Mouse (Mus musculus) C2C12 (cell line): ENCODE results near the gene Gm18596. TPM values are rescaled to one million over a fixed set of nuclear protein-coding genes. Genes with fewer than 3 reads are reported as not detected.
"Not testable (repeated sequence)": the region's sequence is repeated elsewhere in the genome, so short reads cannot be mapped to it uniquely, and the experiment has no call there.

Source experiments
- H3K27me3 ChIP-seq: one replicate; pipeline ENCODE4 v1.6.1; 2011; ENCODE audit not compliant: control insufficient read depth, insufficient read depth, insufficient read length
- H3K36me3 ChIP-seq: one replicate; pipeline ENCODE4 v1.6.1; 2011; ENCODE audit not compliant: control insufficient read depth, insufficient read depth
- H3K4me3 ChIP-seq: one replicate; pipeline ENCODE4 v1.5.1; 2011; ENCODE audit warnings: mild to moderate bottlenecking, control low read depth; ENCODE audit not compliant: poor library complexity, insufficient read depth, severe bottlenecking
- H3K79me2 ChIP-seq: one replicate; pipeline ENCODE4 v1.6.1; 2011; ENCODE audit not compliant: control insufficient read depth, insufficient read depth
- H3K79me3 ChIP-seq: one replicate; pipeline ENCODE4 v1.6.1; 2011; ENCODE audit warnings: low read depth, control low read depth
- H3ac ChIP-seq: one replicate; pipeline ENCODE3; 2011; ENCODE audit warnings: low read depth; ENCODE audit not compliant: control insufficient read depth, insufficient read length
- CEBPB ChIP-seq: IDR thresholded peaks from one replicate; pipeline ENCODE4 v1.6.1; 2011; ENCODE audit warnings: low read depth, mild to moderate bottlenecking, control low read depth, moderate library complexity
- CTCF ChIP-seq: IDR thresholded peaks from one replicate; pipeline ENCODE4 v1.5.1; 2011; ENCODE audit not compliant: control insufficient read depth, insufficient read depth, insufficient read length
- FOSL1 ChIP-seq: IDR thresholded peaks from one replicate; pipeline ENCODE4 v1.8.0; 2011; ENCODE audit warnings: mild to moderate bottlenecking, low read length; ENCODE audit not compliant: poor library complexity, insufficient read depth, severe bottlenecking
- MAX ChIP-seq: IDR thresholded peaks from one replicate; pipeline ENCODE4 v1.6.1; 2011; ENCODE audit warnings: mild to moderate bottlenecking, control low read depth
- MYOD1 ChIP-seq: IDR thresholded peaks from one replicate; pipeline ENCODE4 v1.6.1; 2011; ENCODE audit warnings: low read depth; ENCODE audit not compliant: control insufficient read depth, insufficient read length
- MYOG ChIP-seq: IDR thresholded peaks from one replicate; pipeline ENCODE4 v1.6.1; 2011; ENCODE audit not compliant: control insufficient read depth, insufficient read length; ENCODE audit errors: extremely low read depth
- USF1 ChIP-seq: IDR thresholded peaks from one replicate; pipeline ENCODE4 v1.6.1; 2011; ENCODE audit warnings: low read depth, mild to moderate bottlenecking, control low read depth, moderate library complexity
- long read RNA-seq, 2 experiments: library from polyadenylated mRNA; unstranded; transcript quantifications; one replicate each; pipeline ENCODE4 v2.0.0; 2019 to 2020
- polyA plus RNA-seq: library from polyadenylated mRNA; unstranded; fragments of >200 nt; fragmentation: generic; extraction: Trizol; gene quantifications from one replicate; pipeline ENCODE4 v1.2.1, GENCODE M21; 2012; ENCODE audit warnings: missing spikeins

The Gm18596 gene
- not detected for polyA plus RNA-seq
- long read RNA-seq, experiment 1, result 0 reads
- long read RNA-seq, experiment 2, result 0 reads

GRCm38 (mm10) chr10:77741924-77742688, at the start of gene Gm18596:
TSS of gene Gm18596 (minus strand) at chr10:77742638.
- H3K36me3 ChIP-seq, H3K4me3 ChIP-seq, H3K79me2 ChIP-seq, H3ac ChIP-seq, H3K79me3 ChIP-seq: not testable (repeated sequence)
- H3K27me3 ChIP-seq, result peaks cover 25% of the 10 kb centered on the region

- H3K4me3 ChIP-seq, result no peak overlapping the region
- peaks cover 3% of the 10 kb centered on the region for H3K27me3 ChIP-seq
- no peak overlapping the region for H3ac ChIP-seq
- no peak for TF ChIP-seq USF1
- TF ChIP-seq FOSL1, result no peak
- no peak for TF ChIP-seq MAX
- no peak for TF ChIP-seq MYOG
- TF ChIP-seq MYOD1, result no peak
- no peak for TF ChIP-seq CTCF
- no peak for TF ChIP-seq CEBPB
- no peaks in the 10 kb centered on the region for H3K79me3 ChIP-seq
- no peaks in the 10 kb centered on the region for H3K36me3 ChIP-seq
- H3K79me2 ChIP-seq, result no peaks in the 10 kb centered on the region
These were observed 46.2 kb upstream of the Gm18596 start for GRCm38 (mm10) chr10:77788621-77789020.

GRCm38 (mm10) chr10:77787876-77788275, 45.4 kb upstream of the Gm18596 start, which contains the start of gene Gm7137:
TSS of gene Gm7137 (minus strand) at chr10:77788200.
- not testable (repeated sequence) for H3ac ChIP-seq, H3K79me2 ChIP-seq, H3K27me3 ChIP-seq, H3K4me3 ChIP-seq, H3K36me3 ChIP-seq, H3K79me3 ChIP-seq

GRCm38 (mm10) chr10:77783396-77783795, 41.0 kb upstream of the Gm18596 start:
- not testable (repeated sequence) for H3K27me3 ChIP-seq, H3ac ChIP-seq, H3K79me3 ChIP-seq, H3K79me2 ChIP-seq, H3K36me3 ChIP-seq, H3K4me3 ChIP-seq

- not testable (repeated sequence) for H3K36me3 ChIP-seq, H3ac ChIP-seq, H3K27me3 ChIP-seq, H3K79me3 ChIP-seq, H3K4me3 ChIP-seq, H3K79me2 ChIP-seq
These were observed 40.0 kb upstream of the Gm18596 start, which contains the start of gene Gm3250 for GRCm38 (mm10) chr10:77782442-77782841. TSS of gene Gm3250 (minus strand) at chr10:77782542.

GRCm38 (mm10) chr10:77776844-77777243, 34.4 kb upstream of the Gm18596 start, which contains the start of gene Gm7138:
TSS of gene Gm7138 (minus strand) at chr10:77776944.
- not testable (repeated sequence) for H3K36me3 ChIP-seq

GRCm38 (mm10) chr10:77772142-77772541, 29.7 kb upstream of the Gm18596 start:
- H3K36me3 ChIP-seq, H3K79me3 ChIP-seq, H3ac ChIP-seq, H3K4me3 ChIP-seq, H3K79me2 ChIP-seq, H3K27me3 ChIP-seq: not testable (repeated sequence)

More at GRCm38 (mm10) chr10:77776844-77777243, 34.4 kb upstream of the Gm18596 start, which contains the start of gene Gm7138:
- H3K27me3 ChIP-seq, H3ac ChIP-seq, H3K79me2 ChIP-seq, H3K4me3 ChIP-seq, H3K79me3 ChIP-seq: not testable (repeated sequence)

GRCm38 (mm10) chr10:77771225-77771624, 28.8 kb upstream of the Gm18596 start, which contains the start of gene Gm3238:
TSS of gene Gm3238 (minus strand) at chr10:77771325.
- H3ac ChIP-seq, H3K79me3 ChIP-seq, H3K79me2 ChIP-seq, H3K36me3 ChIP-seq, H3K4me3 ChIP-seq, H3K27me3 ChIP-seq: not testable (repeated sequence)
